Mouse (Mus musculus) kidney, adult 11 months (tissue): Measurements from ENCODE around the gene Rin2.
"Not testable (repeated sequence)": the region's sequence is repeated elsewhere in the genome, so short reads cannot be mapped to it uniquely, and the experiment has no call there.

Experiments
- DNase-seq: peaks from one replicate; pipeline ENCODE4 v3.0.0; 2022

The Rin2 gene

DNA sequence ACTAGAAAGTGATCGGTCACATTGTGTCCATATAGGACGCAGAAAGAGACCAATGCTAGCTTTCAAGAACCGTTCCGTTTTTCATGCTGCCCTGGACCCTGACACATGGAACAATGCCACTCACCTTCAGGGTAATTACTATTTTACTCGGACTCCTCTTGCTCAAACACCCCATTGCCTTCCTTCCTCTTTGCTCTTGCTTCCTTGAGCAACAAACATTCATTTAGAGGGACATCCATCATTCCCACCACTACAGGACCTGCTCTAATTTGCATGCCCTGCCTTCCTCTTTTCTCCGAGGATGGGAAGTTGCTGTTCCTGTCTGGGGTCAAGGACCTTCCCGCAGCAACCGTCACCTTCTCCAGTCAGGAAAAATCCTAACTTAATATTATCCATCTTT is 9.9 kb downstream of the Rin2 start:
- no peak for DNase-seq

DNA sequence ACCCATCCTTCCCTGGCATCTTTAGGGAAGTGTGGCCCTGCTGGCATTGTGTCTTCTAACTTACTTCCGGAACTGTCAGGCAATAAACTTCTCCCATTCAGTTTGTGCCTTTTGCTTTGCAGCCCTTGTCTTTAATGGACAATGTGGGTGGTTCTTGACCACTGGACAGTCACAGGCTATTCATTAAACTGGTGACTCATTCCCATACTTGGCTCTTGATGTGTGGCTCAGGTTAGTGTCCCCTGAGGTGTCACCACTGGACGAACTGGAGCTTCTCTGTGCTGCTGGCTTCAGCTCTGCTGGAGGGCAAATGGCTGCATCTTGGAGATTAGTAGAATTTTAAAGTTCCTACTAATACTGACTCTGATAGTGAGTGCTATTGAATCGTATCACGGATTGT is 11.0 kb downstream of the Rin2 start:
- no peak for DNase-seq

DNA sequence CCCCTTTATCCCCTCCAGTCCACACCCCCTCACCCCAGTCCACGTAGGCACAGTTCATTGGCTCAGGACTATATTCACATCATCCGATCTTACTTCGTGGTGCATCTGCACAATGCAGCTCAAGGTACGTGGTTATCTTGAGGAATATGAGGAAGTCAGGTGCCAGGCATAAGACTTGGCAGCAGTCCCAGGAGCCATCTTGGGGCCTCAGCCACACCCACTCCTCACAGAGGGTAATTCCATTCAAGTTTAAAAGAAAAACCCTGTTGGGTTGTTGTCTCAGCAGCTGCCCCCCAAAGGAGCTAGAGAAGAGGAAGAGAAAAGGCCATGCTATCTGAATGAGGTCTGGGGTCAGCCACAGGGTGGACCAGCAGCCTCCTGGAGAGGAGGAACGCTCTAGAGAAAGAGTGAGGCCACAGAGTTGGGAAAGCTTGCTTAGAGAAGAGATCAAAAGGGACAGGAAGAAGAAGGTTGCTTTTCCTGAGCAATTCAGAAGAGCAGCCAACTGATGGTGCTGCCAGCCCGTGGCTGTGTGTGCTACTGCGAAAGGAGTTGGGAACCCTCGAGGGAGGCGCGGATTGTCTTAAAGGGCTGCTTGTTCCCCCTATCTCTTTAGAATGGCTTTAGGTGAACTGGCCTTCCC is 16.5 kb downstream of the Rin2 start:
- no peak for DNase-seq

DNA sequence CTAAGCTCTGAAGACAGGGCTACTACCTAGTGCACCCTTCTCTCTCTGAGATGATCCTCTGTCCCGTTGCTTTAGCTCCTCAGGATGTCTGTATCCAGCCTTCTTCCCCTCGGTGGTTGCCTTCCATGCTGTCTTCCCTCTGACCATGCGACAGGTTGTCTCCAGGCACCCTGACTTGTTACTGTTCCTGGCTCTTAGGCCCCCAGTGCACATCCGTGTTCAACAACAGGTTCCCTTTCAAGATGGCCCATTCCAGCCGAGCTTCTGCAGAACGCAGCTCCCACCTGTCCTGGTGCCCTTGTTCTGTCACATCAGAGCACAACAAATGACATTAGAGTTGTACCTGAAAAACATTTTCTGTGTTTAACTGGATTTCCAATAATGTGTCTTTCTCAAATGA is 22.1 kb downstream of the Rin2 start:
- no peak for DNase-seq

DNA sequence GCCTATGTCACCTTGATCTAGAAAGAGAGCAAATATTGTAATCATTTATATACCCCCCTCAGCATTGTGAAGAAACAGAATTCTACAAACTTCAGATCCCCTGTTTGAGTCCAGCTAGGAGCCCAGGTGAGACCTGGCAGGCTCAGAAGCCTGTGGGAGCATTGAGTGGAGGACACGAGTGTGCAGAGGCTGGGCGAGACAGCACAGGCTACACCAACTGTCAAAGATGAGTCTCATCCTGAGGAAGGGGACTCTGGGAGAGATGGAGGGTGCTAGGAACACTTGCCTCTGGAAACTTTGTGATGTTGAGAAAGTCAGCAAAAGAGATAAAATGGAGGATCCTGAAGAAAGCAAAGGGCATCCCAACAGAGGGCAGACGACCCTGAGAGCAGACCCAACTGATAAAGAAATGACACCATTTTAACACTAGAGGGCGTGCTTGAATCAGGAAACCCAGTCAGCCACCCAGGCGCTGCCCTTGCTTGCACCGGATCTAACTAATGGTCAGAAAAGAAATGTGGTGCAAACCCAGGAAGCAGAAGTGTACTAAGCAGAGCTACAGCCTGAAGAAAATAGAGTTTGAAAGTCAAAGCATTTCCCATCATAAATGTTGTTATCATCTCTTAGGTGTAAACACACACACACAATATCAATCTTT is 24.5 kb downstream of the Rin2 start:
- peak; percentile 63 for DNase-seq

DNA sequence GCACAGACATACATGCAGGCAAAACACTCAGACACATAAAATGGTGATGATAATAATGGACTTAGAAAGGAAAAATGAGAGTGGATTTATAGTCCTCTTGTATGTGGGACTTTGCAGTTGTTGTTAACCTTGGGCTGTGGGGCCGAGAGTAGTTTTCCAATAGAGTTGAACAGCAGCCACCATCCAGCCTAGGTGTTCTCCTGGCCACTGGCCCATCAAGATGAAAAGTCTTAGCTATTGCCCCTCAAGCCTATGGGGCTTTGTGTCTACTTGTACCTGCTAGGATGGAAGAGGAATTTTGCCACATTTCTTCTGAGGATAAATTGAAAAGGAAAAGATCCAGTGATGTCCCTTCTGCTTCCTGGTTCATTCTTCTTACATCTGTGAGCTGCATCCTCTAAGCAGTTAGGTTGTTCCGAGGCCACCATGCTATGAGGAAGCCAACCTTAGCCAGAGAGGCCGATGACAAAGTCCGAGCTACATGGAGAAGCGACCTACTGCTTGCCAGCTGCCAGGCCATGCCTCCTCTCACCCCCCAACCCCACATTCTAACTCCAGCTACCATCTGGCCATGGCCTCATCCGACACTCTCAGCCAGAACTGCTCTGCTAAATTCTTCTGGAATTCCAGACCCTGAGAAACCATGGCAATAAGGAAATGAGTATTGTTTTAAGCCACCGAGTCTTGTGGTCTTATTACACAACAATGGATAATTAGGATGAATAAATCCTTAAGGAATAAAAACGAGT is 25.4 kb downstream of the Rin2 start:
- peak; percentile 30 for DNase-seq

DNA sequence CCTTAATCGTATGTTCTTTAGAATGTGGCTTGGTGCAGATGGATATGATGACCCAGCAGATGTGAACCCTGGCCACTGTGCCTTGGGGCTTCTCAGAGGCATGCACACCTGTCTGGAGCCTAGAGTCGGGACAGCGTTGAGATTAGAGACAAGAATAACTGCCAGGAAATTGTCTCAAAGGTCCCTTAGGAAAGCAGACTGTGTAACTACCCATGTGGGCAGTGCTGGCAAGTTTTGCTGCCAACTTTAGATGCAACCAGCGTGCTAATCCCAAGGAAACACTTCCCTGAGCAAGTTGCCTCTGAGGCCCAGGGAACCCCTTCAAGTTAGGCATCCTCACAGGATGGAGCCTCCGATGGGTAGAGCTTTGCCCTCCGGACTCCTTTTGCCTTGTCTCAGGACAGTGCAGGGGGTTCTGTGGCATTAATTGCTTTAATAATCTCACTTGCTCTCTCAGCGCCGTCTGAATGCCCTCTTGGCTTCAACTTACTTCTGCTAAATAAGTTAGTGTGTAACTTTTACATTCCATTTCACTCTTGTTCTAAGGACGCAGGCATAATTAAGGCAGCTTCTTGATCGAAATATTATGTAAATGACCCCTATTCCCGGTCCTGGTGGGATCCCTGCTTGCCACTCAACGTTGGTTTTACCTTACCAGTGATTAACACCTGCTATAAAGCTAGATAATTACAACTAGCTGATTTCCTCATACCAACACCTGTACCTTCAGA is 26.8 kb downstream of the Rin2 start:
- DNase-seq, result peak; percentile 51

DNA sequence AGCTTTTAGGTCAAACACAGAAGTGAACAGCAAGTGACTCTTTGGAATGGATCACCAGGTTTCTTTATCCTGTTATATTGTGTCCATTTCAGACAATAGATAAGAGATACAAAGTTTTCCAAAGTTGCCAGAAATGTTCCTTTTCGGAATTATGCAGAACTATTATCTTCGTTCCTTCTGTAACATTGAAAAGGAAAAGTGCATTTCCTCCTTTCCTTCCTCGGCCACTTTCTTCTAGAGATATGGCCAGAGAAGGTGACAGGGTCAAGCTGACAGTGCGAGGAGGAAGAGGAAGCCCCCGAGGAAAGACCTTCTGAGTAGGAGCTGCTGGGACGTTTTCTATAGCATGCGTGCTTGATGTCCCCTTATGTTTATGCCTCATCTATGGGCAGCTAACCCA is 29.7 kb downstream of the Rin2 start:
- DNase-seq, result no peak

DNA sequence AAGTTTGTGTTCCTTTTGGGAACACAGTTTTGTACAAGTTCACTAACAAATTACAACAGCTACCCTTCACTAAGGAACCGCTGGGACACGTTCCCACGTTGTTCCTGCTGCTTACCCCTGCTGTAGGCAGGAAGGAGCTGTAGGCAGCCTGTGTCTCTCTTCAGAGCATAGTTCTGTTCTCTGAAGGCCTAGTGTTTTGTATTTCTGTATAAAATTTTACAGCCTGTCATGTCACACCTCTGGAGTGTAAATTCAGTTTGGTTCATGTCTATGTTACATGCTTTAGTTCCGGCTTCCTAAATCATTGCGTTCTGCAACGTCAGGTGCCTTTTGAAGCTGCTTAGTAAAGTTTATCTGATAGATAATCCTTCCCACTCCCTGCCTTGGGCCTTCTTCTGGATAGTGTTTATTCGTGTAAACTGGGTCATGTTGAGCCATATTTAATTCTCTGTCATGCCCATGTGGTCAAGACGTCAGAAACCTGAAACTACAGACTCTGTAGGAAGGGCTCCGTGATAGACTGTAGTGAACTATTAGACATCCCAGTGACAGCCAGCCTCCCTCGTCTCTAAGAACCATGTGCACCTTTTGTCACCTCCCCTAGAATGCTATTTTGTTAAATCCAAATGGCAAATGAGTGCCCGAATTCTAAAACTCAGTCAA is 34.8 kb downstream of the Rin2 start:
- DNase-seq, result no peak

DNA sequence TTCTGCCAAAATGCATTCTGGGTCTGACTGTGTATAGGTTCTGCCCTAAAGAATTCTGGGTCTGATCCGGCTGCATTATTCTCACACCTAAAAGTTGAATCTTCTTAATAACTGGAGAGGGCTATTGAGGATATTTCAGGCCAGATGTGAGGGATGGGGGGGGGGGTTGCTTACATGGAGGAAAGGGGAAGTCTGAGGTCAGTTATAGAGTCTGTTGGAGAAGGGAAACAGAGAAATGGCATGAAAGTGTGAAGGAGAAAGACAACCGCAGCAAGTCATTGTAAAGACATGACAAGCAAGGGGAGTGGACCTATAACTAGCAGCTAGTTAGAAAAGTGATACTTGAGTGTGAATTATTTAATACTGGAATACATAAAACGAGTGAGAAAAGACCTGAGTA is 36.5 kb downstream of the Rin2 start:
- no peak for DNase-seq

DNA sequence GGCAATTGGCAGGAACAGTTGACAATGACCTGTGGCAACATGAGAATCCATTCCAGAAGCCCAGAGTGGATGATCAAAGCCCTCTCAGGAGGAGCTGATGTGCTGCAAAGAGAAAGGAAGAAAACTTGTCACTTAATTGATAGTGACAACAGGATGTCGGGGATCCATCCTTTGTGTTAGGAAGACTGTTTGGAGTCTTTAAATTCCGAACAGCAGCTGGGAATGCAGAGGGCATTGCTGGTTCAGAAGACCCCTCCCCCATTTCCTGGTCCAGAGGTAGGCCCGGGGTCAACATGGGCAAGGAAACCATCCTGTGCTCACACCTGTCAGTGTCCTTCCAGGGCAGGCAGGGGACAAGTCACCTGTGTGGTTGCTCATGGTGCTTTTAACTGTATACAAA is 37.0 kb downstream of the Rin2 start:
- no peak for DNase-seq

DNA sequence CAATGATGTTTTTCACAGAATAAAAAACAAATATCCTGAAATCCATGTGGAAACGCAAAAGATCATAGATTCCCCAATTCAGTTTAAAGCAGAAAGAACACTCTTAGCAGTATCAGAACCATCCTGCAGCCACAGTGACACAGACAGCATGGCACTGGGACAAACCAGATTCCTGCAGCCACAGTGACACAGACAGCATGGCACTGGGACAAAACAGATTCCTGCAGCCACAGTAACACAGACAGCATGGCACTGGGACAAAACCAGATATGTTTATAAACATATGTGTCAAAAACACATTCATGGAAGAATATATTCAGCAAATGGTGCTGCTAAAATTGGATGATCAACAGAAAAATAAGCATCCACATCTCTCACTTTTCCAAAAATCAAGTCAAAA is 42.5 kb downstream of the Rin2 start:
- DNase-seq, result no peak

DNA sequence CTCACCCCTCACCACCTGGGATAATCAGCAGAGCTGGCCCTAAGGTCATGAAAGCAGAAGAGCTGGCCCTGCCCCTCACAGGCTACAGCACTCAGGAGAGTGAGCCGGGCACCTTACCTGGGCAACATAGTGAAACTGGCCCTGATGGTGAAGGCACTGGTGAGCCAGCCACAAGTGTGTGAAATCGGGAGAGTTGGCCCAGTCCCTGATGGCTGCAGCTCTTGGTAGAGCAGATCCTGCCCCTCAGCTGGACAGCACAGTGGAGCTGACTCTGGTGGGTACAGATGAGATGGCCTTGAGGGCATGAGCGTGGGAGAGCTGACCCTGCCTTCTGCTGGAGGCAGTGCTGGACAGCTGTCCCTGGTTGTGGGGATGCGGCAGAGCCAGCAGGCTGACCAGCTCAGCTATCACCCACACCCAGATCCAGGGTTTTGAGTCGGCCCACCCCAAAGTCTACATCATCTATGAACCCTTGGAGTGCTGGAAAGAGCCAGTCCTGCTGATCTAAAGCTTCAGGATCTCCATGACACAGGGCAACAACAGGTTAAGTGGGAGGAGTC is 43.7 kb downstream of the Rin2 start:
- DNase-seq, result no peak

DNA sequence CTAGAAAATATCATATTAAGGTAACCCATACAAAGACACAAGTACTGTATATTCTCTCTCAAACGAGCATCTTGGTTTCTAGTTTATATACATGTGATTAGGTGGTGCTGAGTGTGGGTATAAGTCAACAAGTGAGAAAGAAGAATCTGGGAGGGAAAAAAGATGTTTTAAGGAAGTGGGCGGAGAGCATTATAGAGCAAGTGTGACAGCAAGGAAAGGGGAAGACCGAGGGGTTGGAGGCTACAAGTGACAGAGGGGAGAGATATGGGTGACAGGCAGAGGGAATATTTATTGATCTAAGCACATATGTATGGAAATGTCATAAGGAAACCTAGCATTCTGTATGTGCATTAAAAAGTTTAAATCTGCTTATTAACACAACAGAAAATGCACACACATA is 45.1 kb downstream of the Rin2 start:
- DNase-seq, result no peak

DNA sequence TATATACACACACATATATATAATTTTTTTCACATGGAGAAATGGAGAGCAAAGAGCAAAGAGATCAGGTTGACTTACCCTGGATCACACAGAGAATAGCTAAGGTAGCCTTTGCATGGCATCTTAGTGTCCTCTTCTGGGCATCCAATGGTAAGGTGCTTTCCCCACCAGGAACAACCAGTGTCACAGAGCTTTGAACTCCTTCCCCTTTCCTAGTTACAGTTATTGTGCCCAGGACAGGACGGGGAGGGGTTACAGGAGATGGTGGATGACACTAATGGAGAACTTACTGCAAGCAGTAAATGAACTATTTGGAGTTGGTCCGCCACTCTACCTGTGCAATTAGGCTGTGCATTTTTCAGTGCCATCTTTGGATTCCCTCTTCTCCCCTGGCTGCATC is 45.7 kb downstream of the Rin2 start:
- no peak for DNase-seq

DNA sequence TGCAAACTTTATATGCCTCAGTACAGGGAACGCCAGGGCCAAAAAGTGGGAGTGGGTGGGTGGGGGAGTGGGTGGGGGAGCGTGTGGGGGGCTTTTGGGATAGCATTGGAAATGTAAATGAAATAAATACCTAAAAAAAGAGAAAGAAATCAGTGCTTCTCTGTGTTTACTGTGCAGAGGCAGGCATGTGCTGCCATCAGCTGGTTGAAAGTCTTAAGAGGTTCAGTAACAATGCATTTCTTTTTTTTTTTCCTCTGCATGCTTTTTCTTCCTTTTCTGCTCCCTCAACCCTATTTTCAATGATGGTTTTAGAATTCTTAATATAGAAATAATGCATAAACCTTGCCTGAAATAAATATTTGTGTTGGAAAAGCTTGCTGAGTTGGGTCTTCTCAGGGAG is 47.3 kb downstream of the Rin2 start:
- not testable (repeated sequence) for DNase-seq

DNA sequence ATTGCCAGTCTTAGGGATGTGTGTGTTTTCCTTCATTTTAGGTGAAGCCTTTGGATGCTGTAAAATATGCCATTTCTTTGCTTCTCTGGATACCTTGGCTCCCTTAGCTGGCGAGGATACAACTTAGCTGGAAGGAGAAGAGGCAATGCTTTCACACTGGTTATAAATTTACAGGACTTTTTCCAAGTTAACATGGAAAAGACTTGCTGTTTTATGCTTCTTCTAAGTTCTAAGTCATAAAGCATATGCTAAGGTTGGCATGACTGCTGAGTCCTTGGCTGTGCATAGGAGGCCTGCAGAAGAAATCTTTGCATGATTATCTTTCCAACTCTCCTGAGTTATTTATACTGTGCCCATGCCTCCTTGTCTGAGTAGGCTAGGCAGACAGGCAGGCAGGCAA is 49.3 kb downstream of the Rin2 start:
- DNase-seq, result no peak

DNA sequence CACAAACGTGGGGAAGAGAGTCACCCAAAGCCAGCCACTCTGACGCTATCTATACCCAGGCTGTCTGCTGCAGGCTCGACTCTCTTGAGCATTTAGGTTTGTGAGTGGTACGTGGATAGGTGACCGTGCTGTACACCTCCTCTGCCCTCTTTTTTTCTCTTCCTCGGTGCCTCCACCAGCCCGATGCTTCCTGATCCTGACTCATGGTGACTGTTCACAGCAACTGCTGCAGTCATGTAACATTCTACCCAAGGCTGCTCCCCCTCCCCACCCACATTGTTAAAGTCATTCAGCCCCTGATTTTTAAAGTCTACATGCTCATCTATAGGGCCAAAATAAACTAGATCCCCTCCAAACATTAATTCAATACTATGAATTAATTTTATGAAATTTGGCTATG is 54.4 kb downstream of the Rin2 start:
- no peak for DNase-seq

DNA sequence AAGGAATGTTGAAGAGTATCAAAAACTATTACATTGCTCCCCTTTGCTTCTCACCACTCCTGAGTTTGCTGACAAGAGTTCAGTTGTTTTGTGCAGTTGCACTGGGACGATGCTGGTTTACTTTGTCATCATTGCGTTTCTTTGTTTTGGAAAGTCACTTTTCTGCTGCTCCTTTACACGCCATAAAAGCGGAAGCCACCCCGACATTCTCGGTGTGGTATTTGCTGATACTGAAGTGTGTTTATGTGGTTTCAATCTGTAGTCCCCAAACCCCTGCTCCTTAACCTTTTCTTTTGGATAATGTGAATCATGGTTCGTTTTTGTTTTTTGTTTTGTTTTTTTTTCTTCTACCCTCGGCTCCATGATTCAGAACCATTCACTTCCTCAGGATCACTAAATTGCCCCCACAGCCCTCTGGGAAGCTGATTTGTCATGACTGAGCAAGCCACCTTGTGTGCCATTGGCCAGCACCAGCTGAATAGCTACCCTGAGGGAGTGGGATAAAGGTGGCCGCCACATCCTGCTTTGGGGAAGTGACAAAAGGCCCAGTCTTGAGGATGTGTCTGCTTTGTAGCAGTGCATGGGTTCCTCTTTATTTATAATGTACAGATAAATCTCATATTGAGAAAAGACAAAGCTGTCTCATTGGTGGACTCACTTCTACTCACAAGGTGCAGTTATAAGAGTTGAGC is 55.3 kb downstream of the Rin2 start:
- DNase-seq, result no peak

DNA sequence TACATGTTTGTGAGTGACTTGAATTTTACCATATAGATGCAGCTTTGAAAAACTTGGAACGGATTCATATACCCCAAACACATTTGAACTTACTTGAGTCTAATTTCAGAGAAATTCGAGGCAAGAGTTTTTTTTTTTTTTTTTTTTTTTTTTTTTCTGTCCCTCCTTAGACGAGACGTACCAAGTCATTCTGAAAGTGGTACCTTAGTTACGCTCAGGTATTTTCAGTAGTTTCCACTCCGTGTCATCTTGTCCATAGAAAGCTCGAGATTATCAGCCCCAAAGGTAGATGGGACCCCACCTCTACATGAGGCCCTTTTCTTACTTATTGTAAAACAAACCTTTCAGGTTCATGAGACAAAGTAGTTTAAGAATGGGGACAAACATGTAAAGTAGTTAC is 55.9 kb downstream of the Rin2 start:
- DNase-seq, result no peak

DNA sequence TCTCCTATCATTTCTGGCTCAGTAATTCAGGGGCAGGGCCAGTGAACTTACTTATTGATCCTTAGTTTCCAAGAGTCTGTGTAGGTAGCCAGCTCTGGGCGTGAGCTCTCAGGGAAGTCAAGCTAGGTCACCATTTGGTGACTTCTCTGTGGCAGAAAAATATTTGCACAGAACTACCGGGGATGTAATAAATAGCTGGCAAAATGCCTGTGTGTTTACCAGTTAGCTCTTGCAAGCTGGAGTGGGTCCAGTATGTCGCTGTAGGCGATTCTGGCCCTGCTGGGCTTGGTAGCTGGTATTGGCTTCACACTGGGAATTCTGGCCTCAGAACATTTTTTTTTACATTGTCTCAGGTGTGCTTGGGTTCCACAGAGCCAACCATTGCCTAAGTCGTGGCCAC is 60.1 kb downstream of the Rin2 start:
- no peak for DNase-seq

DNA sequence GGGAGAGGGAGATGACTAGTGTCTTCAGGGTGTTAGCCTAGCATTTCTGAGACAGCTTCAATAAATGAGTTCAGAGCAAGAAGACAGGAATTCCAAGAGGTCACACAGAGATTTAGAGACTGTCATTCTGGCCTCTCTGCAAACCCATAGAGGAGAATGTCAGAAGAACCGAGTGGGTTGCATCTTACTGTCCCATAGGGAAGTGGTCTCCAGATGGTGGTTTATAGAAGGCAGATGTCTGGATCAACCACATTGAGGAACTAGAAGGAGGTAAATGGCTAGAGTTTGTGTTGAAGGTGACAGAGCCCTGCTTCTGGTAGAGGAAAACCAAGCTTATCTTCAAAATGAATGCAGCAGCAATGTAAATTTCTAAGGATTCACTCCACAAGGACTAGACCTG is 61.5 kb downstream of the Rin2 start:
- no peak for DNase-seq
